ENCODE assay signal across 32 mouse cellular contexts in genomic region chr4:97820474-97821259, GRCm38 (mm10). TPM values are rescaled to one million over a fixed set of nuclear protein-coding genes. Genes with fewer than 3 reads are reported as not detected.
DNase-seq lines count a peak whose midpoint lies in the region; ATAC-seq and TF ChIP-seq lines count a peak whose summit lies in the region.
"Had no signal": no experiment of that assay in that cellular context is flagged by ENCODE, and none has a peak within 500 bp of the region (broad histone marks: within the 10 kb centered on the region; RNA-seq: fewer than 3 reads in every experiment).

No protein-coding gene starts in this region.

- 0 out of 2 replicates have a peak overlapping the region, but pooled peaks have one; percentile 28 for H3K27ac ChIP-seq in gastrocnemius, adult 2 months
- no peak overlapping the region for H3K27ac ChIP-seq in kidney, embryonic 15.5 days
- H3K27ac ChIP-seq: intestine, embryonic 15.5 days; limb, embryonic 10.5 days; limb, embryonic 15.5 days; neural tube, embryonic 15.5 days; stomach, postnatal 0 days had no signal

- DNase-seq in gastrocnemius, adult 2 months, result no peak
- DNase-seq in gastrocnemius, adult 8-10 months (ENCODE audit: low spot score in 2 of 2), result no peak
- peak; percentile 62 for DNase-seq in kidney, adult 9 months
- peak; percentile 40 for DNase-seq in adipocyte (ENCODE audit: low spot score)
- DNase-seq in adrenal gland, postnatal 14 days, result peak; percentile 76
- no peak for DNase-seq in natural killer cell, adult 2 months (ENCODE audit: low spot score in 2 of 2)
- DNase-seq: cerebellum, adult 2 months; cerebellum, postnatal 14 days; forebrain, postnatal 0 days; gastrocnemius, postnatal 14 days; heart, postnatal 10 days; kidney, postnatal 14 days; layer of hippocampus, adult 9-11 months; lung, embryonic 14.5 days; lung, postnatal 14 days; midbrain, embryonic 14.5 days; right cerebral cortex, adult 18-20 months; right cerebral cortex, postnatal 4 days; thymus, adult 18-20 months; thymus, postnatal 25 days had no signal

- H3K9me3 ChIP-seq in kidney, embryonic 15.5 days (replicated peaks), result no peaks in the 10 kb centered on the region
- H3K9me3 ChIP-seq: heart, embryonic 12.5 days; intestine, embryonic 15.5 days; limb, embryonic 10.5 days; limb, embryonic 15.5 days; neural tube, embryonic 15.5 days had no signal

- no peaks in the 10 kb centered on the region for H3K27me3 ChIP-seq in kidney, embryonic 15.5 days
- H3K27me3 ChIP-seq: heart, embryonic 12.5 days; intestine, embryonic 15.5 days; limb, embryonic 15.5 days; neural tube, embryonic 15.5 days had no signal

- intact Hi-C loops in gastrocnemius, adult 2 months (cut with DNase I), result no loop called here

- no peak overlapping the region for H3K9ac ChIP-seq in kidney, embryonic 15.5 days
- H3K9ac ChIP-seq: forebrain, postnatal 0 days; heart, embryonic 12.5 days; intestine, embryonic 15.5 days; limb, embryonic 15.5 days; lung, embryonic 14.5 days; neural tube, embryonic 15.5 days had no signal

- no peak for ATAC-seq in kidney, embryonic 15.5 days (replicated peaks; ENCODE audit: low FRiP score)
- ATAC-seq: forebrain, postnatal 0 days; hindbrain, embryonic 16.5 days; intestine, embryonic 15.5 days had no signal

- H3K4me3 ChIP-seq in gastrocnemius, adult 2 months, result no peak overlapping the region
- no peak overlapping the region for H3K4me3 ChIP-seq in kidney, embryonic 15.5 days (replicated peaks)
- H3K4me3 ChIP-seq: erythroblast, embryonic 14.5 days; heart, embryonic 12.5 days; intestine, embryonic 15.5 days; limb, embryonic 10.5 days; limb, embryonic 15.5 days; neural tube, embryonic 15.5 days had no signal

- no peaks in the 10 kb centered on the region for H3K36me3 ChIP-seq in kidney, embryonic 15.5 days
- H3K36me3 ChIP-seq: intestine, embryonic 15.5 days; limb, embryonic 10.5 days; limb, embryonic 15.5 days; neural tube, embryonic 15.5 days had no signal

- H3K4me2 ChIP-seq in kidney, embryonic 15.5 days, result no peak overlapping the region
- H3K4me2 ChIP-seq: heart, embryonic 12.5 days; intestine, embryonic 15.5 days; limb, embryonic 15.5 days; lung, embryonic 14.5 days; neural tube, embryonic 15.5 days had no signal

- WGBS in kidney, embryonic 15.5 days, result 66% methylated on average over 4 of the region's 4 CpGs

- TF ChIP-seq CTCF in gastrocnemius, adult 2 months (IDR thresholded peaks at IDR 0.05), result no peak

- peaks cover 5% of the 10 kb centered on the region; the same call in 1 of the 2 replicates for H3K4me1 ChIP-seq in kidney, embryonic 15.5 days
- H3K4me1 ChIP-seq: intestine, embryonic 15.5 days; limb, embryonic 10.5 days had no signal

RNA-seq across cellular contexts. Expression of gene E130114P18Rik, which starts 42.8 kb away (rescaled TPM):
- total RNA-seq in gastrocnemius, adult 2 months (2021), result not detected
- total RNA-seq in gastrocnemius, adult 8-10 months (2022), result not detected
- polyA plus RNA-seq in kidney, embryonic 15.5 days (2015; fragmentation: Nextera tagmentation; extraction: Ambion mirVana), result 0.51 and 0.59 TPM in 2 replicates
- not detected in 2 replicates for total RNA-seq in adrenal gland, postnatal 14 days (2021)
- total RNA-seq: granulocyte monocyte progenitor cell, adult 5-6 weeks; monocyte, adult 5-6 weeks had no signal
- polyA plus RNA-seq: erythroblast, embryonic 14.5 days; spleen, adult 2 months had no signal

RNA-seq across cellular contexts. Expression of gene Nfia, which starts 48.1 kb away (rescaled TPM):
- 10 to 100 TPM; 57.0 to 57.8 TPM for total RNA-seq in gastrocnemius, adult 2 months (2021)
- 10 to 100 TPM; 53.6 to 64.5 (median 57.1) TPM for total RNA-seq in gastrocnemius, adult 8-10 months (2022)
- polyA plus RNA-seq in kidney, embryonic 15.5 days (2015; fragmentation: Nextera tagmentation; extraction: Ambion mirVana), result 26.8 and 29.3 TPM in 2 replicates
- total RNA-seq in adrenal gland, postnatal 14 days (2021), result 201 and 226 TPM in 2 replicates

Comparison
In these comparisons a context has a peak if more than half of its experiments do, and no peak if none do; other contexts are left out.
1. DNase-seq: peak in kidney, adult 9 months (single experiment), adipocyte (single experiment) and adrenal gland, postnatal 14 days (single experiment); none in gastrocnemius, adult 2 months (single experiment), gastrocnemius, adult 8-10 months (0 of 2) and natural killer cell, adult 2 months (0 of 2).